Mouse (Mus musculus) heart, adult 11 months (tissue): ENCODE measurements around the gene Chac1.

ENCODE experiments used
- DNase-seq: peaks from one replicate; pipeline ENCODE4 v3.0.0; 2022

Gene Chac1

GRCm38 (mm10) chr2:119377826-119378225 lies 26.8 kb downstream of the Chac1 start:
- no peak for DNase-seq

GRCm38 (mm10) chr2:119379455-119379854 lies 28.4 kb downstream of the Chac1 start:
- peak; percentile 72 for DNase-seq

- DNase-seq: peak; percentile 79
Measured at GRCm38 (mm10) chr2:119388266-119388665, 37.2 kb downstream of the Chac1 start.

GRCm38 (mm10) chr2:119389992-119390391 lies 39.0 kb downstream of the Chac1 start:
- DNase-seq: peak; percentile 60

GRCm38 (mm10) chr2:119398252-119398651 lies 47.2 kb downstream of the Chac1 start:
- DNase-seq: no peak

GRCm38 (mm10) chr2:119398665-119399064 lies 47.6 kb downstream of the Chac1 start:
- peak; percentile 54 for DNase-seq

GRCm38 (mm10) chr2:119399313-119399712 lies 48.3 kb downstream of the Chac1 start:
- no peak for DNase-seq
